Mouse (Mus musculus): ENCODE measurements around the gene Mtch1.

DNA sequence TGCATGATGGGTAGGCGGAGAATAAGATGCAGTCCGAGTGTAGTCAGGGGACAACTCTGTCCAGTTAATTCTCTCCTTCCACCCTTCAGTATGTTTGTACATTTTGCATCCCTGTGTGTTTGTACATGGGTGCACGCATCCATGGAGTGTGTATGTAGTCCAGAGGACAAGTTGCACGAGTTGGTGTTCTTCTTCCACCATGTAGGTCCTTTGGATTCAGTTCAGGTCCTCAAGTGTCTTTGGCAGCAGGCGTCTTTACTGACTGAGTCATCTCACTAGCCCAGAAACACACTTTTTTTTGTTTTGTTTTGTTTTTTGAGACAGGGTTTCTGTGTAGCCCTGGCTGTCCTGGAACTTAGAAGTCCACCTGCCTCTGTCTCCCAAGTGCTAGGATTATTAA, 4.5 kb downstream of the Mtch1 start:
- TF ChIP-seq CTCF (IDR thresholded peaks at IDR 0.05; ENCODE audit: low read depth) (no peak), EP300 (IDR thresholded peaks at IDR 0.05; ENCODE audit: low read depth) (no peak)
